Mouse (Mus musculus) gastrocnemius, postnatal 4 days (tissue): ENCODE measurements around the gene Tbcc. TPM values are rescaled to one million over a fixed set of nuclear protein-coding genes. Genes with fewer than 3 reads are reported as not detected.

Source experiments
- DNase-seq, 2 experiments: peaks; one replicate each; pipeline ENCODE4 v3.0.0; 2021 to 2022; ENCODE audit warnings: low spot score in 2 of 2, mixed read lengths in 2 of 2
- total RNA-seq, 2 experiments: library from RNA; stranded (reverse); gene quantifications; 2 replicates each; pipeline ENCODE4 v1.2.3; 2021

Tbcc gene
- total RNA-seq, 2 experiments from 2014 or later = 24.7 to 27.0 TPM

- DNase-seq = no peak
Observed at GRCm38 (mm10) chr17:46866836-46867235, 23.6 kb upstream of the Tbcc start.

GRCm38 (mm10) chr17:46870204-46870798 lies 20.2 kb upstream of the Tbcc start:
- DNase-seq = no peak

- no peak for DNase-seq
Observed at GRCm38 (mm10) chr17:46870913-46871312, 19.6 kb upstream of the Tbcc start.

GRCm38 (mm10) chr17:46872806-46873205 lies 17.7 kb upstream of the Tbcc start:
- no peak for DNase-seq

GRCm38 (mm10) chr17:46874133-46874532 lies 16.4 kb upstream of the Tbcc start:
- no peak for DNase-seq

GRCm38 (mm10) chr17:46875626-46876025 lies 14.9 kb upstream of the Tbcc start:
- no peak for DNase-seq

GRCm38 (mm10) chr17:46876371-46876950 lies 14.0 kb upstream of the Tbcc start:
- no peak for DNase-seq

GRCm38 (mm10) chr17:46877061-46877460 lies 13.4 kb upstream of the Tbcc start:
- no peak for DNase-seq

- DNase-seq = no peak
Observed at GRCm38 (mm10) chr17:46879841-46880311, 10.6 kb upstream of the Tbcc start.

- DNase-seq = no peak
Observed at GRCm38 (mm10) chr17:46880322-46880721, 10.2 kb upstream of the Tbcc start.

- no peak for DNase-seq
Observed at GRCm38 (mm10) chr17:46881728-46882127, 8.8 kb upstream of the Tbcc start.

- DNase-seq = no peak
Observed at GRCm38 (mm10) chr17:46883107-46883506, 7.4 kb upstream of the Tbcc start.

GRCm38 (mm10) chr17:46884766-46885165 lies 5.7 kb upstream of the Tbcc start:
- DNase-seq = no peak

- no peak for DNase-seq
Observed at GRCm38 (mm10) chr17:46885218-46885909, 5.1 kb upstream of the Tbcc start.

- DNase-seq = no peak
Observed at GRCm38 (mm10) chr17:46885910-46886643, 4.4 kb upstream of the Tbcc start.

GRCm38 (mm10) chr17:46888511-46889212 lies 1.8 kb upstream of the Tbcc start:
- no peak for DNase-seq

GRCm38 (mm10) chr17:46889450-46890084 lies 917 bp upstream of the Tbcc start:
- peak; percentile 62 to 79 for DNase-seq

- peak; percentile 35 to 57 for DNase-seq
Observed at GRCm38 (mm10) chr17:46890843-46891594, 535 bp downstream of the Tbcc start.

GRCm38 (mm10) chr17:46895426-46895825 lies 4.9 kb downstream of the Tbcc start:
- no peak for DNase-seq
